Mouse (Mus musculus): ENCODE results near the gene Foxp1. TPM values are rescaled to one million over a fixed set of nuclear protein-coding genes. Genes with fewer than 3 reads are reported as not detected.

Gene Foxp1
- total and polyA plus RNA-seq, 3 experiments: 16.1 to 42.0 TPM; not detected in 1

GRCm38 (mm10) chr6:99272174-99272573, 250.3 kb downstream of the Foxp1 start:
- Histone ChIP-seq H3K27me3 (ENCODE audit: control insufficient read depth in 1 of 2, insufficient read depth in 2 of 2, low read length in 2 of 2) (no peaks in the 10 kb centered on the region), H3K4me1 (ENCODE audit: control insufficient read depth in 1 of 2, insufficient read depth in 2 of 2, low read length in 2 of 2) (no peaks in the 10 kb centered on the region), H3K27ac (ENCODE audit: control insufficient read depth, low read depth, low read length) (no peak overlapping the region), H3K36me3 (ENCODE audit: control insufficient read depth in 1 of 2, insufficient read depth in 2 of 2, low read length in 2 of 2) (no peaks in the 10 kb centered on the region), H3K4me3 (ENCODE audit: control insufficient read depth in 1 of 2, insufficient read depth in 1 of 2, low read depth in 2 of 2, low read length in 2 of 2) (no peak overlapping the region), H3K9ac (ENCODE audit: control insufficient read depth, low read depth, low read length, poor library complexity, severe bottlenecking) (no peak overlapping the region), H3K79me2 (ENCODE audit: control insufficient read depth, insufficient read depth, low read length, poor library complexity) (no peaks in the 10 kb centered on the region), H3K9me3 (replicated peaks; ENCODE audit: insufficient read depth, low read length) (no peaks in the 10 kb centered on the region)
- TF ChIP-seq ETS1 (IDR thresholded peaks at IDR 0.05; ENCODE audit: low read depth, low read length): no peak
- no peak for TF ChIP-seq TBP (IDR thresholded peaks at IDR 0.05; ENCODE audit: low read depth, low read length)
- TF ChIP-seq TCF12 (IDR thresholded peaks at IDR 0.05; ENCODE audit: low read depth, low read length): no peak
- TF ChIP-seq E2F4 (IDR thresholded peaks at IDR 0.05; ENCODE audit: borderline replicate concordance, low read depth, low read length): no peak
- no peak for TF ChIP-seq MAX (IDR thresholded peaks at IDR 0.05; ENCODE audit: low read length)
- no peak for TF ChIP-seq BHLHE40 (IDR thresholded peaks at IDR 0.05; ENCODE audit: borderline replicate concordance, low read depth, low read length)
- no peak for TF ChIP-seq KAT2A (conservative IDR thresholded peaks at IDR 0.05; ENCODE audit: low read depth, low read length)
- no peak for TF ChIP-seq GATA1 (IDR thresholded peaks at IDR 0.05; ENCODE audit: low read depth, low read length)
- no peak for TF ChIP-seq MAZ (IDR thresholded peaks at IDR 0.05; ENCODE audit: low read depth, low read length)
- TF ChIP-seq ELF1 (IDR thresholded peaks at IDR 0.05; ENCODE audit: low read depth, low read length): no peak
- TF ChIP-seq USF1 (IDR thresholded peaks at IDR 0.05; ENCODE audit: low read depth, low read length): no peak
- no peak for TF ChIP-seq TAL1 (IDR thresholded peaks at IDR 0.05; ENCODE audit: low read length)
- no peak for TF ChIP-seq CHD2 (IDR thresholded peaks at IDR 0.05; ENCODE audit: low read length)
- no peak for TF ChIP-seq CHD1 (IDR thresholded peaks at IDR 0.05; ENCODE audit: low read depth, low read length)
- TF ChIP-seq UBTF (IDR thresholded peaks at IDR 0.05; ENCODE audit: borderline replicate concordance, insufficient read depth, low read depth, low read length): no peak
- no peak for TF ChIP-seq MYB (IDR thresholded peaks at IDR 0.05; ENCODE audit: low read depth, low read length)
- no peak for TF ChIP-seq GABPA (IDR thresholded peaks at IDR 0.05; ENCODE audit: low read depth, low read length)
- TF ChIP-seq ZKSCAN1 (IDR thresholded peaks at IDR 0.05; ENCODE audit: low read depth, low read length): no peak
- DNase-seq (ENCODE audit: low read depth, low spot score): no peak

DNA sequence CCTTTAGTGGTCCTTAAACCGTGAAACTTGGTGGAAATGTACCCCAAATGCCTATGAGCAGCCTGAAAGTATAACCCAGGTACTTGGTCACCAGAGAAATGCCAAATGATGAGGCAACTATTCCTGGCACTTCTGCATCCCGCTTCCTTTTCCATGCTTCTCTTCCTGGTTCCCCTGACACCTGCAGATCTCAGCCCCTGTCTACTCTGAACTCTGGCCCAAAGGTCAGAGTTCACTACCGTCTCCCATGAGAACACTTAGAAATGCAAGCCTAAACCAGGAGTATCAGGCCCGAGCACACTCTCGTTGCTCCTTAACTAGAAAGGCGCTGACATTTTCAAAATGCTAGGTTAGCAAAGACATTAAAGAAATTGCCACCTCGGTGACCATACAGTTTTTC, 250.8 kb downstream of the Foxp1 start:
- Histone ChIP-seq H3K79me2 (ENCODE audit: control insufficient read depth, insufficient read depth, low read length, poor library complexity) (no peaks in the 10 kb centered on the region), H3K4me3 (ENCODE audit: control insufficient read depth in 1 of 2, insufficient read depth in 1 of 2, low read depth in 2 of 2, low read length in 2 of 2) (no peak overlapping the region), H3K27me3 (ENCODE audit: control insufficient read depth in 1 of 2, insufficient read depth in 2 of 2, low read length in 2 of 2) (no peaks in the 10 kb centered on the region), H3K27ac (ENCODE audit: control insufficient read depth, low read depth, low read length) (no peak overlapping the region), H3K4me1 (ENCODE audit: control insufficient read depth in 1 of 2, insufficient read depth in 2 of 2, low read length in 2 of 2) (no peaks in the 10 kb centered on the region), H3K9me3 (replicated peaks; ENCODE audit: insufficient read depth, low read length) (no peaks in the 10 kb centered on the region), H3K36me3 (ENCODE audit: control insufficient read depth in 1 of 2, insufficient read depth in 2 of 2, low read length in 2 of 2) (no peaks in the 10 kb centered on the region), H3K9ac (ENCODE audit: control insufficient read depth, low read depth, low read length, poor library complexity, severe bottlenecking) (no peak overlapping the region)
- no peak for DNase-seq (ENCODE audit: low read depth, low spot score)
- no peak for TF ChIP-seq EP300 (IDR thresholded peaks at IDR 0.05; ENCODE audit: low read depth in 1 of 2, low read length in 2 of 2)
- TF ChIP-seq JUND (IDR thresholded peaks at IDR 0.05; ENCODE audit: low read depth, low read length): no peak

All from MEL (cell line).